Mouse (Mus musculus) frontal cortex, postnatal 25 days (tissue): ENCODE measurements at regions not wholly inside any gene's neighbourhood (a gene's known extent, or its start where the extent isn't known, plus 50 kb on each side); places are given as distances from the start of the nearest gene placed in this dataset.

ENCODE experiments used
- DNase-seq, 2 experiments: peaks; one replicate each; pipeline ENCODE4 v3.0.0; 2022; ENCODE audit warnings: low spot score in 2 of 2

DNA sequence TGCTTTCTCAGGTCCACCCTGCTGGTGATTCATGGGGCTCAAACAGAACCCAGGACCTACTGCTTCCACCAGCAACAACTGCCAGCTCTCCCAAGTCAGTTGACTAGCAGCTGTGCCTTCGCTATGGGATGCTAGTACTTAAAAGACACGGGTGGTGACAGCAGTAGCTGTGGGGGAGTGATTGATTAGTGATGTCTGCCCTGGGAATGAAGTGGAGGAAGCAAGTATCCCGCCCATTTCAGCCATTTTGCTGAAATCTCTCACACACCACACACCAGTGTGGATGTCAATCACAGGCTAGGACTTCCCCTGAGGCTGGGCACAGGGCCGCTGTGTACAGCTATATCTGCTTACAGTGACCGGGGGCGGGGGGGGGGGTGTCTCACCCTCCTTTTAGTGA, 153.2 kb downstream of the Matn1 start:
- no peak for DNase-seq

- no peak for DNase-seq
Observed at GRCm38 (mm10) chr4:131100093-131100795, 156.1 kb downstream of the Matn1 start.

- DNase-seq: no peak
Observed at GRCm38 (mm10) chr4:131100796-131101156, 156.6 kb downstream of the Matn1 start.

GRCm38 (mm10) chr4:131102163-131102562, 158.0 kb downstream of the Matn1 start:
- DNase-seq: no peak

- peak in 1 of 2 experiments; percentile 7 for DNase-seq
Observed at GRCm38 (mm10) chr4:131107127-131107857, 163.1 kb downstream of the Matn1 start.

DNA sequence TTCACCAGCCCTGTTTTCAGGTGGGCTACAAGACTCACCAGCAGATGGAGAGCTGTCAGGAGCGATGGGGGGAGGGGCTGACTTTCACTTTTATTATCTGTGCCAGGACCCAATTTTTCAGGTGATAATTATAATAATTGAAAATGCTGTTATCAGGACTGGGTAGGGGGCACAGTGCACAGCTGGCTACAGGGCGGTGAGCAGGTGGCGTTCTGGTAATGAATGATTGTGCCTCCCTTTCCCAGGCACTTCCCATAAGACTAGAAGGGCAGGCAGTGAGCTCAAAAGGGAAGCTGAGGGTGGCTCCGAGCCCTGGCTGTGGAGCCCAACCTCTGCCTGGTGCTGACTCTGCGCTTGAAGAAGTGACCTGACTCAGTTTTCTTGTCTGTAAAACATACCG, 168.4 kb downstream of the Matn1 start:
- no peak for DNase-seq

DNA sequence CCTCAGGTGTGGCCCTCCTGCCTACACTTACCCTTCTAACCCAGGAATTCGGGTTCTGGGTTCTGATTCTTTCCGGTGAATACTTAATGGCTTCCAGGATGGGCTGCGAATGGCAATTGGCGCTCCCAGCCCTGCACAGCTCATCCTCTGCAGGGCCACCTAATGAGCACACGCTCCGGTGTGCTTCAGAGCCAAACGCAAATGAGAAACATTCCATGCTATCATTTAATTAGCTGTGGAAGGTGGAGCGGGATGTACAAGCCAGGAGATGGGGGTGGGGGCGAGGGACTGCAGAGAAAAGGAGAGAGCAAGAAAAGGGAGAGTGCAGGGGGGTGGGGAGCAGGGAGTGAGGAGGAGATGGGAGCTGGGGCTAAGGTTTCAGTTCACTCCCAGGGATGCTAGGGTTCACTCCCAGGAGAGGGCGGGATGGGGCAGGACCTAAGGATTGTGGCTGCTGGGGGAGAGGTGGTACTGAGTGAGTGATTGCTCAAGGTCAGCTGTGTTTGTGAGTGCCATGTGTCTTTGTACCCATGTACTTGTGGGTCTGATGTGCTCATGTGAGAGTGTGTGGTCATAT, 169.6 kb downstream of the Matn1 start:
- no peak for DNase-seq

- no peak for DNase-seq
Observed at GRCm38 (mm10) chr4:131115247-131115646, 171.1 kb downstream of the Matn1 start.

DNA sequence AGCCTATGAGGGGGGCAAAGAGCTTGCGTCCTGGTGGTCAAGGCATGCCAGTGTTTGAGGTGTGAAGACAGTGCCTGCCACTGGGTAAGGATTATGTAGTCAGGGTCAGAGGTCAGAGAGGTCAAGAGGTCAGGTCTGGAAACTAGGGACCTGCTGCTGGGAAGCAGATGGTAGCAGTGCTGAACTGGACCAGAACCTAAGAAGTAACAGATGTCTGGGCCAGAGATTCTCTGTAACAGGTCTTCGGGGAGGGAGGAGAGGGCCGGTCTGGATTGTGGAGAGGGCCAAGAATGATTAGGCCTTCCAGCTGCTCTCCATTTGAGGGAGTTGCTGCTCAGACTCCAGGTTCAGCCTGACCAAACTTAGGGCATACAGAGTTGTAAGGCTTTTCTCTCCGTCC, 174.4 kb downstream of the Matn1 start:
- no peak for DNase-seq

GRCm38 (mm10) chr4:131119621-131120020, 175.4 kb downstream of the Matn1 start:
- DNase-seq: no peak

DNA sequence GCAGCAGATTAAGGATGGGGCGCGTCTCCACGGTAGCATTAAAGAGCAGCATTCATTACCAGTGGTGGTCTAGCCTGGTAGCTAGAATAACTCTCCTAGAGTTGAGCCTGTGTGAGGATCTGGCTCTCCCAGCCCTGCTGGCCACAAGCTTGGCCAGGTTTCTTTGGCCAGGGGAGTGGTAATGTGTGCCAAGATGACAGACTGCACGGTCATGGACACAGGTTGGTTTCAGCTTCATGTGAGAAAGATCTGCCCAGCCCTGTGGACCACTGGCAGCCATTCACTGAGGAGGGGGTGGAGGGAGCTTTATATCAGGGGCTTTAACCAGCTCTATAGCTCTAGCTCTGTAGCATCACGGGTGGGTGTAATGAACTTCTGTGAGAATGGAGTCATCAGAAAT, 176.5 kb downstream of the Matn1 start:
- no peak for DNase-seq

- no peak for DNase-seq
Observed at GRCm38 (mm10) chr4:131125975-131126374, 181.8 kb downstream of the Matn1 start.

DNA sequence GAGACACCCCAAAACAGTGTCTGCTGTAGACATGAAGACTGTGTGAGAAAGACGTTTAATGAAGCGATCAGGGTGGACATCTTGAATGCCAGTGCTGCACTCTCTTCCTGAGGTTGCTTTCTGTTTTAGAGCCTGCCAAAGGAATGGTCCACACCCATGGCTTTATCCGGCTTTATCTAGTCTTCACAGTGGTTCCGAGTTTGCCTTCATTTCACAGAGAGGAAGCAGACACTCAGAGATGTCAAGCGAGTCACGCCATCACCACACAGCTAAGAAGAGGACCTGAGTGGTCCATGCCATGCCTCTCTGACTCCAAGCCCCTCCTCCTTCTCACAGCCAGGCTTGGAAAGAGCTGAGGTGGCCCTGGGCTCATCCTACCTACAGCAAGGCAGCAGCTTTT, 182.7 kb downstream of the Matn1 start:
- no peak for DNase-seq

- no peak for DNase-seq
Observed at GRCm38 (mm10) chr4:131128646-131129045, 184.5 kb downstream of the Matn1 start.

- no peak for DNase-seq
Observed at GRCm38 (mm10) chr4:131132201-131132600, 188.0 kb downstream of the Matn1 start.

GRCm38 (mm10) chr4:131132781-131133180, 188.6 kb downstream of the Matn1 start:
- peak in 1 of 2 experiments; percentile 17 for DNase-seq

- no peak for DNase-seq
Observed at GRCm38 (mm10) chr4:131135841-131136240, 191.7 kb downstream of the Matn1 start.

GRCm38 (mm10) chr4:131138891-131139290, 194.7 kb downstream of the Matn1 start:
- no peak for DNase-seq

GRCm38 (mm10) chr4:131141890-131142465, 197.8 kb downstream of the Matn1 start:
- DNase-seq: no peak

- no peak for DNase-seq
Observed at GRCm38 (mm10) chr4:131145507-131145906, 201.3 kb downstream of the Matn1 start.

DNA sequence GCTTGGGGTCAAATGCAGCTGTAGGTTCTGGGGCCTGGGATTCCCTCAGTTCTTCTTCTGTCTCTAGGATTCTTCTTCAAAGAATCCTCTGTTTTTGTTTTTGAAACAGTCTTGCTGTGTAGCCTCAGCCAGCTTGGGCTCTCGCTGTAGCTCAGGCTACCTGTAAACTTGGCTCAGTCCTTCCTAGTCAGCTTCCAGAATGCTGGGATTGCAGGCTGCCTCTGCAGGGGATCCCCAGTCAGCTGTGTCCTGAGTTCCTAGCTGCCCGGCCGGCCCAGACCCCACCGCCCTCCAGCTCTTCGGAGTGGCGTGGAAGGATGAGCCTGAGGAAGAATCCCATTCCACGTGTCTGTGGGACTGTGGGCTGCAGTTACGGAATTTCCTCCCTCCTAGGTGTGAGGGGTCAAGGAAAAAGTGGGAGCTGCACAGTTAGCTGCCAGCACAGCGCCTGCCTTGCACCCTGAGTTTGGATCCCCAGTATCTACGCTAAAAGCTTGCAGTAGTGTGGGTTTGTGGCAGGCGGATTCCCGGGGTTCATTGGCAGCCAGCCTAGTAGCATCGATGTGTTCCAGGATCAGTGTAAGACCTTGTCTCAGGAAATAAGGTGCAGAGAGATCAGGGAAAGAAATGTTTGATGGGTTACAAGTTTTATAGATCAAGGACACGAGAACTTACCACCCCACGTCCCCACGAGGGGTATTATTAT, 204.0 kb downstream of the Matn1 start:
- DNase-seq: no peak

DNA sequence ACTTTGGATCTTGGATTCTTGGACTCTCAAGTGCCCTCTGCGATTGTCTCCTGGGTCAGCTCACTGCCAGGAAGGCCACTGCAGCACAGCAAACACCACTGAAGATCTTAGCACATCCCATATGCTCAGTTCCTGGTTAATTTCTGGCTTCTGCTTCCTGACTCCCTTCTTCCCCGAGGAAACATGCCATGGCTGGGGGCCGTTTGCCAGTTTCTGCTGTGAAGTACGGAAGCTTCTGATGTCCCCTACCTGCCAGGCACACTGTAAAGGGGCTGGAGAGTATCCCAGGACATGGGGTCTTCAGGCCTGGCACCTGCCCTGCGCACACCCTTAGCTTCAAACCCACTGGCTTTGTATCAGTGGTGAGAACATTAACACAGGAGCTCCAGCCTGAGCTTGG, 205.3 kb downstream of the Matn1 start:
- DNase-seq: no peak
